Mouse (Mus musculus) liver, embryonic 13.5 days (tissue): ENCODE measurements at regions not wholly inside any gene's neighbourhood (a gene's known extent, or its start where the extent isn't known, plus 50 kb on each side); places are given as distances from the start of the nearest gene placed in this dataset.
A peak's percentile ranks its signal among the peaks of the same experiment; 100 is the strongest.

Experiments used
- ATAC-seq: fragments of 200-750 bp; cut with Nextera tagmentation; 2 replicates; pipeline ENCODE4 v1.8.0; 2017; ENCODE audit warnings: low read depth, mild to moderate bottlenecking, moderate number of reproducible peaks, moderate library complexity
- DNase-seq: peaks from one replicate; pipeline ENCODE4 v3.0.0; 2022
- H3K27ac ChIP-seq: fragments of 300-500 bp; sonication (generic); 2 replicates; pipeline ENCODE4 v1.5.1; 2015; ENCODE audit warnings: moderate library complexity, mild to moderate bottlenecking, inconsistent platforms
- H3K27me3 ChIP-seq: fragments of 300-500 bp; sonication (generic); 2 replicates; pipeline ENCODE4 v1.6.1; 2015; ENCODE audit warnings: mild to moderate bottlenecking, inconsistent platforms
- H3K36me3 ChIP-seq: fragments of 300-500 bp; sonication (generic); 2 replicates; pipeline ENCODE4 v1.6.1; 2015; ENCODE audit warnings: mild to moderate bottlenecking, inconsistent platforms
- H3K4me1 ChIP-seq: fragments of 300-500 bp; sonication (generic); replicated peaks from 2 replicates; pipeline ENCODE4 v1.6.1; 2015; ENCODE audit warnings: inconsistent platforms
- H3K4me2 ChIP-seq: fragments of 300-500 bp; sonication (generic); 2 replicates; pipeline ENCODE4 v1.6.1; 2015; ENCODE audit warnings: inconsistent platforms, mild to moderate bottlenecking, moderate library complexity
- H3K4me3 ChIP-seq: fragments of 300-500 bp; sonication (generic); replicated peaks from 2 replicates; pipeline ENCODE4 v1.5.1; 2015; ENCODE audit warnings: mild to moderate bottlenecking, inconsistent platforms
- H3K9ac ChIP-seq: fragments of 300-500 bp; sonication (generic); 2 replicates; pipeline ENCODE4 v1.6.1; 2015; ENCODE audit warnings: mild to moderate bottlenecking, inconsistent platforms
- H3K9me3 ChIP-seq: fragments of 300-500 bp; sonication (generic); replicated peaks from 2 replicates; pipeline ENCODE4 v1.6.1; 2016; ENCODE audit warnings: inconsistent platforms
- WGBS: fragments of 180-500 bp; shearing (Covaris S2); methylation state at CpG from one replicate; pipeline ENCODE4 v1.1.7; 2015; ENCODE audit not compliant: insufficient replicate concordance; 5-methylcytosine and 5-hydroxymethylcytosine counted together

DNA sequence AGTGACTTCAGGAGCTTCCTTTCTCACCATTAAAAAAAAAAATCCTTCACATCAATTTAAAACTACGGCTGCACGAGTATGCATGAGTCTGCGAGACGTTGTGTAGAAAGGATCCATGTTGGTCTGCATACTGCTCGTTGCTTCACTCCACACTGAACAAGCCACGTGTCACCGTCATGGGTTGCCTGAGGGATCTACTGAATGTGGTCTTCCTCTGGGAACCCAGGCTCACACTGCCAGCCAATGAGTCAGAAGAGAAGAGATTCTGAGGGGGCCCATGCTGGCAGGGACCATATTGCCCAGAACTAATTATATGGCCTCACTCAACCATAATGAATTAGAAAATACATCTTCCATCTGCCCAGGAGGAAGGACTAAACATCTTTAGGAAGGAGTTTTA lies 124.6 kb downstream of the Nhlrc3 start:
- Histone ChIP-seq H3K36me3 (no peaks in the 10 kb centered on the region), H3K4me1 (no peaks in the 10 kb centered on the region), H3K27ac (no peak overlapping the region), H3K4me2 (no peak overlapping the region), H3K9me3 (no peaks in the 10 kb centered on the region), H3K4me3 (no peak overlapping the region), H3K9ac (no peak overlapping the region), H3K27me3 (no peaks in the 10 kb centered on the region)
- WGBS: 78% methylated on average over 7 of the region's 7 CpGs
- DNase-seq: no peak
- ATAC-seq: no peak

- DNase-seq (no peak), ATAC-seq (no peak)
- H3K9me3 ChIP-seq: no peaks in the 10 kb centered on the region
- no peaks in the 10 kb centered on the region for H3K27me3 ChIP-seq
- H3K9ac ChIP-seq: no peak overlapping the region
- no peaks in the 10 kb centered on the region for H3K36me3 ChIP-seq
- 41% methylated on average over 11 of the region's 11 CpGs for WGBS
- H3K4me1 ChIP-seq: no peaks in the 10 kb centered on the region
- no peak overlapping the region for H3K27ac ChIP-seq
- H3K4me2 ChIP-seq: peak overlapping the region; percentile 8; the same call in 1 of the 2 replicates
- no peak overlapping the region for H3K4me3 ChIP-seq
Observed at GRCm38 (mm10) chr3:53334051-53334450, 129.1 kb downstream of the Nhlrc3 start.

DNA sequence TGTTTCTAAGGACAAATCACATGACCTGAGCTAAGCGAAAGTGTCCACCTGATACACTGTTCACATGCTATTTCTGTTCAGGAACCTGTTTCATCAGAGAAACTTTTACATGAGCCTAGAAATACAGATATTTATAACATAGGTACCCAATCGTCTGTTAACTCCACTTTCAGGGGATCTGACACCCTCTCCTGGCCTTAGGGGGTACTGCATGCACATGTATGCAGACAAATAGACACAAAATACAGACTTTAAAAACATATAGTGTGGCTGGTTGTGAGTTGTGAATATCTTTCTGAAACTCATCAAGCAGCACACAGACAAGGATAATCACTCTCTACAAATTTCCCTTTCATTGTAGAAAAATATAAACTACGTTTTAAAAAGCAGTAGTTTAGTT lies 133.6 kb downstream of the Nhlrc3 start:
- DNase-seq (no peak), ATAC-seq (no peak)
- Histone ChIP-seq H3K4me3 (no peak overlapping the region), H3K4me1 (no peaks in the 10 kb centered on the region), H3K27me3 (no peaks in the 10 kb centered on the region), H3K9me3 (no peaks in the 10 kb centered on the region), H3K4me2 (no peak overlapping the region), H3K27ac (no peak overlapping the region), H3K9ac (no peak overlapping the region), H3K36me3 (no peaks in the 10 kb centered on the region)
- 43% methylated on average over 3 of the region's 3 CpGs for WGBS

DNA sequence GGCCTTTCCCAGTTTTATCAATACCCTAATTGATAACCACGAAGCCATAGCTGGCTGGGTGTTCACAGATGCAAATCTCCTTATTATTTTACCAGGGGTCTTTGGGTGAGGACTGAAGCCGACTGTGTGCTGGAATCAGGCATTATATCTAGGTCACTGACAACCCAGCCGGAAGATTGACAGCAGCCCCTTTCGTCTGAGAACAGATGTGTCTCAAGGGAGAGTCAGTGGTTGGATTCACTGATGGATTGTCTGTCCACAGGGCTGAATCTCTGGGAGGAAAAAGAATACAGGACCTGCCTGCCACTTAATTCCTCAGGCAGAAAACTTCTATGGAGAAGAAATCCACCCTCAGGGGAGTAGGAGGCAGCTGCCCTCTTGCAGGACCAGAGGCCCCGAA lies 135.7 kb downstream of the Nhlrc3 start:
- Histone ChIP-seq H3K36me3 (no peaks in the 10 kb centered on the region), H3K9ac (no peak overlapping the region), H3K9me3 (no peaks in the 10 kb centered on the region), H3K4me3 (no peak overlapping the region), H3K27ac (no peak overlapping the region), H3K4me2 (no peak overlapping the region), H3K4me1 (no peaks in the 10 kb centered on the region), H3K27me3 (no peaks in the 10 kb centered on the region)
- ATAC-seq (no peak), DNase-seq (no peak)
- WGBS: 59% methylated on average over 5 of the region's 5 CpGs

DNA sequence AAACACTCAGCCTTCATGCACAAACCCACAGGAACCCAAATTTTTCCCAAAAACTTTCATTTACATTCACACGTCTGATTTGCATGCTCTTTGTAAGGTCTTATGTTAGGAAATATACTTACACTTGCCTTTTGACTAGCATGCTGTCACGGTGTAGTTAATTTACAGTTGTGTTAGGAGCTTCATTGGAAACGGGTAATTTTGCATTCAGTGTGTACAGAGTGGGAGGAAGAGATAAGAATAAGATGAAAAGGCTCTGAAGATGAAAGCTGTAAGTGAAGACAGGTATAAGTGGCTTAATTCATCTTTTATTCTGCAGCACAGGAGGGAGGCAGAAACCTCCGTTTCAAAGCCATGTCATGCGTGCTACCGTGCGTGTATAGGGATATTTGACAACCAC lies 136.2 kb downstream of the Nhlrc3 start:
- 56% methylated on average over 7 of the region's 7 CpGs for WGBS
- no peak for DNase-seq
- Histone ChIP-seq H3K36me3 (no peaks in the 10 kb centered on the region), H3K9me3 (no peaks in the 10 kb centered on the region), H3K4me3 (no peak overlapping the region), H3K4me2 (no peak overlapping the region), H3K4me1 (no peaks in the 10 kb centered on the region), H3K27ac (no peak overlapping the region), H3K9ac (no peak overlapping the region), H3K27me3 (no peaks in the 10 kb centered on the region)
- no peak for ATAC-seq

DNA sequence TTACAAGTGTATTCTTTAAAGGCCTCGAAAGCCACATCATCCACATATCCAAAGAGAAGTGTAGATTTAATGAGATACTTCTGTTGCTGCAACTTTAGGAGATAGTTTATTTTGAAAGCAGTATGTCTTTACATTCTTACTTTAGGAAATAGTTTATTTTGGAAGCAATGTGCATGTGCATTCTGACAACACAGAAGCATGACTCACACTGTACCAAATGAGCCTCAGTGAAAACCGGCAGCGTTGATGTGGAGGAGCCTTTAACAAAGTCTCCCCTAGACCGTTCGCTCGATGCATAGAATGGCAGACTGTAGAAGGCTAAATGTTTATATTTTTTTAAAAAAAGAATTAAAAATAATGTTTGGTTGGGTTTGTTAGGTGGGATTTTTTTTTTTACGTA lies 138.1 kb downstream of the Nhlrc3 start:
- DNase-seq (no peak), ATAC-seq (no peak)
- no peaks in the 10 kb centered on the region for H3K9me3 ChIP-seq
- H3K4me1 ChIP-seq: no peaks in the 10 kb centered on the region
- no peaks in the 10 kb centered on the region for H3K36me3 ChIP-seq
- no peaks in the 10 kb centered on the region for H3K27me3 ChIP-seq
- WGBS: 85% methylated on average over 7 of the region's 7 CpGs
- H3K9ac ChIP-seq: no peak overlapping the region
- H3K4me3 ChIP-seq: no peak overlapping the region
- H3K4me2 ChIP-seq: no peak overlapping the region
- H3K27ac ChIP-seq: no peak overlapping the region

GRCm38 (mm10) chr3:53324386-53324785 lies 138.7 kb downstream of the Nhlrc3 start:
- H3K27me3 ChIP-seq: no peaks in the 10 kb centered on the region
- H3K27ac ChIP-seq: no peak overlapping the region
- 66% methylated on average over 13 of the region's 13 CpGs for WGBS
- ATAC-seq (no peak), DNase-seq (no peak)
- H3K9ac ChIP-seq: no peak overlapping the region
- H3K4me2 ChIP-seq: no peak overlapping the region
- no peaks in the 10 kb centered on the region for H3K9me3 ChIP-seq
- H3K4me1 ChIP-seq: no peaks in the 10 kb centered on the region
- no peaks in the 10 kb centered on the region for H3K36me3 ChIP-seq
- no peak overlapping the region for H3K4me3 ChIP-seq

GRCm38 (mm10) chr3:53315449-53315848 lies 147.7 kb downstream of the Nhlrc3 start:
- Histone ChIP-seq H3K4me2 (no peak overlapping the region), H3K9ac (no peak overlapping the region), H3K27me3 (no peaks in the 10 kb centered on the region), H3K4me1 (no peaks in the 10 kb centered on the region), H3K9me3 (no peaks in the 10 kb centered on the region), H3K4me3 (no peak overlapping the region), H3K36me3 (no peaks in the 10 kb centered on the region), H3K27ac (no peak overlapping the region)
- no peak for DNase-seq
- ATAC-seq: no peak
- WGBS: 62% methylated on average over 2 of the region's 2 CpGs
